Mouse (Mus musculus) adipocyte (in vitro differentiated cells): ENCODE data around the gene Utp11.
A peak's percentile ranks its signal among the peaks of the same experiment; 100 is the strongest.

Source experiments
- DNase-seq: peaks from one replicate; pipeline ENCODE4 v3.0.0-alpha.2; 2016; ENCODE audit warnings: low spot score

The Utp11 gene

DNA sequence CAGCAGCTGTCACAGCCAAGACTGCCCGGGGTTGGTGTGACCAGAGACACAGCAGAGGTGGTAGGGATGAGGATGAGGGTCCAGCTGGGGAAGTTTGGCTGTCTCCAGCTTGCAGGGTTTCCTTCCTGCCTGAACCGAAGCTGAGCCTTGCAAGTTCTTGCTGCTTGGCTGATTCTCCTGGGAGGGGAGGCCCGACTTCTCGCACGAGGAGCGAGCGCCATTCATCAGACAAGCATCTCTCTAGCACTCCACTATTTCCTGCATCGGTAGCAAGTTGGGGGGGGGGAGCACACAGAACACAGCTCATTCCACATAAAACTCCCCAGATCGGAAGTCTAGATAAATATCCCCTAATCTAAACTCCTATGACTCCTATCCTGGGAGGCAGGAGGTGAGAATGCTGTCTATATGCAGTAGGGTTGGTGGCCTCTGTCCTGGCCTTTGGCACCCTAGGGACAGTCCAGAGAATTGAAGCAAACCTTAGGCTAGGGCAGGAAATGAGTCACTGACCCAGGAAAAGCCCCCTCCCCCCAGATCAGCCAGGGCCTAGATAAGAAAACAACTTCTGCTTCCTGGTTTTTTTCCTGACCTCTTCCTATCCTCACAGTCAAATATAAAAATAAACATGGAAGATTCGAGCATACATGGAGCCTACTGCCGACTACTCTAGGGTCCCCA, 11.5 kb upstream of the Utp11 start:
- no peak for DNase-seq

- DNase-seq = no peak
Observed at GRCm38 (mm10) chr4:124703881-124704796, 10.7 kb upstream of the Utp11 start.

GRCm38 (mm10) chr4:124703406-124703805, 10.0 kb upstream of the Utp11 start:
- no peak for DNase-seq

DNA sequence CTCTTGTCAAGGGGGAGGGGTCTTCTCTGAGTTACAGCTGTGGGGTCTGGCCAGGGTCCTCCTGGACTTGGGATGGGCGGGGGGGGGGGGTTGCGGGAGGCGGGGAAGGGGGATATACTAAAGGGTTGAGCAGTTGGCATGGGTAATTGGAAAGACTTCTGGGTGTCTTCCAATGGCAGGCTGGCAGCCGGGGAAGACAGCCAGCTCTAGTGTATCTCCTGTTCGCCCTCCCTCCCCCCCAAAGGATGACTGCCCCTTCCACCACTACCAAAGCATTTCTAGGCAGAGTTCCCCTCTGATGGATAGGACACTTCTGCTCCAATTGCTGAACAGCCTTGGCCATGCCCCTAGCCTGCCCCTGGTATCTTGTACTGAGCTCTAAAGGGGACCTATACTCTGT, 8.5 kb upstream of the Utp11 start:
- DNase-seq = no peak

DNA sequence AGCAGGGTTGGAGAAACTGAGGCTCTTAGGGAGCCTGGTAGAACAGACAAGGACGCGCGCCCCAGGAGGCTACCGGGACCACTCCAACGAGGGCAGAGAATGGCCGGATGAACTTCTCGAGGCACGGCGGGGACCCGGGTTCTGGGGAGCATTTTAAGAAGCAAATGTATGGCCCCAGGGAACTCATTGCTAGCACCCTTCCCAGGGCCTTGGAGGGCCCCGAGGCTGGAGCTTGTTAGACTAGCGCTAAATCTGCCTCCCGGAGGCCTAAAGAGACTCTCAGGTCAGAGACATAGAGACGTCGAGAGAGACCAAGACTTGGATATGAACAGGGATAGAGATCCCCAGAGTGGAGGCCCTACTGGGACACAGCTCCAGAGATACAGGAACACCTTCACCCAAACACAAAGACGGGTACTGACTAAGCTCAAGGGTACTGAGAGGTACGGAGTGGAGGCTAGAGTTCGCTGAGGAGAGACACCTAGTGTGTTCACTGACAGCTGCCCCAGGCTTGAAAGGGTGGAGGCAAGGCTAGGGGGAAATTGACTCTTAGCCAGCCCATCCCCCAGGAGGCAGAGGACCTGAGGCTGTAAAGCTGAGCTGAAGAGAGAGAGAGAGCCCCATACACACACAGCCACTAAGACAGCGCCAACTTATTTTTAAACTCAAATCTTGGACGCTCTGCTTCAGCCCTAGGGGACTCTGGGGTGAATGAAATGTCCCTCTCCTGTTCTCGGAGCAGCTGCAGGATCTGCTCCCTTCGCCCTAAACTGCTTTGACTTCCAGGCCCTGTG, 7.8 kb upstream of the Utp11 start:
- DNase-seq = peak; percentile 65

GRCm38 (mm10) chr4:124700248-124700971, 7.0 kb upstream of the Utp11 start, which contains the start of gene Fhl3:
TSS of gene Fhl3 (plus strand) at chr4:124700701.
- peak; percentile 85 for DNase-seq

GRCm38 (mm10) chr4:124699791-124700190, 6.4 kb upstream of the Utp11 start:
- DNase-seq = peak; percentile 73

- no peak for DNase-seq
Observed at GRCm38 (mm10) chr4:124695786-124696516, 2.6 kb upstream of the Utp11 start.

- DNase-seq = no peak
Observed at GRCm38 (mm10) chr4:124694572-124694971, 1.2 kb upstream of the Utp11 start.

DNA sequence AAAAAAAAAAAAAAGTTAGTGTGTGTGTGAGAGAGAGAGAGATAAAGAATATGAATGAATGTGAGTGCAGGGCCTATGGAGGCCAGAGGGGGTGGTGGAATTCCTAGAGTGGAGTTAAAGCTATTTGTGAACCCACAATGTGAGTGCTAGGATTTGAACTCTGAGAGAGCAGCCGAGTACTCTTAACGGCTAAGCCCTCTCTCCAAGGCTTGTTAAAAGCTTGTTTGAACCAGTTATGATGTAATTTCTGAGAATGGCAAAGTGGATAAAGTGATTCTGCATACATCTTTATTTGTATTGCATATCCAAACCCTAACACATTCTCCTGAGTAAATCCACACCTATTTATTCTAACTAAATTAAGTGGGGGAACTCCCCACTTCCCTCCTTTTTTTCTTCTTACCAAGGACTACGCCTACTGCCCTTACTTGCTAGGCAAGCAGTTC, 961 bp downstream of the Utp11 start:
- DNase-seq = no peak

DNA sequence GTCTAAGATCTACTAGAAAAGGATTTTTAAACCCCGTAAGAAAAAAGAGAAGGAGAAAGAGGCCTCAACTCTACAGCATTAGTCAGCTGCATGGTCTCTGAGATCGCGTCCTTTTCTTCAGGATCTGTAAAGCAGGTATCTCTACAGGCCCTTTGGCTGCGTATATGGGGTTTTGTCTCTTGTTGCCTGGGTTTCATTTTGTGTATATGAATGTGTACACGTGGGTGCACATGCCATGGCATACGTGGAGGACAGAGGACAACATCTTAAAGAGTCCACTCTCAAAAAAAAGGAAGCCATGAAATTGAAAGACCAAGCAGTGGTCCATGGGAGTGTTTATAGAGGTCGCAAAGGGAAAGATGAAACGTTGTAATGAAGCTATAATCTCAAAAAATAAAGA, 1.9 kb downstream of the Utp11 start:
- DNase-seq = no peak

DNA sequence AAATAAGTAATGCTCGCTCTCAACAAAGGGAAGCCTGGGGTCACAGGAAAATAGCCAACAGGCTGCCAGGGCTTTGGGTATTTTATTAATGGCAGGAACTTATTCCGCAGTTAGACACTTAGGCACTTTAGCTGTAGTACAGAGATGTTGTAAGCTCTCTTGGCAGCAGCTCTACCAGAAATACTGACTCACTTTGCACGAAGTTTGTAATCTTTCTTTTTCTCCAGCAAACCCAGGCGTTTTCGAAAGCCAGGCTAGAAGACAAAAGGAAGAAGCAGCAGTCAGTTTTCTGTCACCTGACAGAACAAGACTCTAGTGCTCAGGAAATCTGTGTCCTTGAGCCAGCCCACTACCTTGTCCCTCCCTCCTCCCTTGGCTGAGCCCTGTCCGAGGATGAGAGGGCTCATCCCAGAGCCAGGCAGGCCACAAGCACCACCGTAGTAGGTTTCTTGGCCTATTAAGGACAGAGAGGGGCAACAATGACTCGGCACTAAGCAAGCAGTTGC, 7.5 kb downstream of the Utp11 start:
- DNase-seq = peak; percentile 85

DNA sequence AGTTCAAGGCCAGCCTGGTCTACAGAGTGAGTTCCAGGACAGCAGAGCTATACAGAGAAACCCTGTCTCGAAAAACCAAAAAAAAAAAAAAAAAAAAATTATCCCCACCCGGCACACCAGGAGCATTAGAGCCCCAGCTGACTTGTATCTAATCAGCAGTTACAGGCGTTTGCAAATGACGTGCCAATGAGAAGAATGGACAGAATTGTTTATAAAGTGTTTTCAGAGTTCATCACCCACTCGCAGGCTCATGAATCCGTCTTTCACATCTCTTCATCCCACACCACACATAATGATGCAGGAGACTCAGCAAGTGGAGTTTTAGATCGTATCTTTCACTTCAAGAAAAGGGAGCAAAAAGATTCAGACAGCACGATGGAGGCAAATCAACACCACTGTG, 7.9 kb downstream of the Utp11 start:
- no peak for DNase-seq

- no peak for DNase-seq
Observed at GRCm38 (mm10) chr4:124685004-124685403, 8.4 kb downstream of the Utp11 start.

GRCm38 (mm10) chr4:124683474-124683873, 9.9 kb downstream of the Utp11 start:
- no peak for DNase-seq

DNA sequence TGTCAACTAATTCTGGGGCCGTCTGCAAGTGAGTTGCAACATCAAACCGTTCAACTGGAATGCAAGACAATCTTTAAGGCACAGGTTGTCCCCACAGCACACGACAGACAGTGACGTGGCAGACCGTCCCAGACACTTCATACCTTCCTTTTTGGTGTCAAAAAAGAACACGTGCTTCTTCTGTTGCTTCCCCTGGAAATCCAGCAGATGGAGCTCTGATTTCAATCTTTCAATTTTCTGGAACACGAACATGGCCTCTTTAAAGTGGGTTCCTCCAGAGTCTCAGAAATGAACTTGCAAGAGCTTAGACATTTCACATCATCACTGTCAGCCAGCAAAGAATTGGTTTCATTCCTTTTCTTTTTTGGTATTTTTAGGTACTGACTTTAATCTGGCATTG, 11.1 kb downstream of the Utp11 start:
- peak; percentile 54 for DNase-seq

- no peak for DNase-seq
Observed at GRCm38 (mm10) chr4:124675958-124676357, 17.4 kb downstream of the Utp11 start.

- DNase-seq = peak; percentile 80
Observed at GRCm38 (mm10) chr4:124675037-124675436, 18.4 kb downstream of the Utp11 start.

DNA sequence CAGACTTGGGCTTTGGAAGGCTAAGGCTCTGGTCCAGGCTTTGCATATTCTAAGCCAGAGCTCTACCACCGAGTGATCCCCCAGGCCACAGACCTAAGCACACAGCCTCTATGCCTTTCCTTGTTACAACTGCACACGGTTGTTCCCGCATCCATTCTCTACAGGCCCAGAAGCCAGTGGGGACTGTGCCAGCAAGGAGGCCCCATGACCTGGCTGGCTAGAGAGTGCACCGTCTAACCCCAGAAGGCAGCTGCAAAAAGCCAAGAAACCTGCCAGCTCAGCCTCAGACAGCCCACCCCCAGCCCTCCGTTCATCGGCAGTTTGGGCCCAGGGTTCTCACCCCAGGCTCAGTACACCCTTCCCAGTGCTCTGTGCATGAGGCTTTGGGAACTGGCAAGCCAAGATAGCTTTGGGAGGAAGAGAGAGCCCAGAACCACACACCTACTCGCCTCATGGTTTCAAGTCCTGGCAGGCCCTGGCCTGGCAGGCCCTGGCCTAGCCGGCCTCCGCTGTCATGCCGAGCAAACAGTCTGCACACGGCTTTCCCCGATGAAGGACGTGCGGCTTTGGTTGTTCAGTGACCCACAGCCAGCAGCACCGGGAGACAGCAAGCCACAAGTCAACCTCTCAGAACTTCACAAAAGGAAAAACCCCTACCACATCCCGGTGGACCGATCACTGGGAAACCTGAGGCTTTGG, 18.9 kb downstream of the Utp11 start:
- peak; percentile 51 for DNase-seq
